Mouse (Mus musculus) limb, embryonic 11.5 days (tissue): ENCODE measurements around the gene Ldlrad3. TPM values are rescaled to one million over a fixed set of nuclear protein-coding genes. Genes with fewer than 3 reads are reported as not detected.

Experiments used
- ATAC-seq: fragments of 200-750 bp; cut with Nextera tagmentation; 2 replicates; pipeline ENCODE4 v1.8.0; 2017; ENCODE audit warnings: low read depth; ENCODE audit not compliant: insufficient number of reproducible peaks, low FRiP score, low TSS enrichment
- DNase-seq: peaks from one replicate; pipeline ENCODE4 v3.0.0-alpha.2; 2015; ENCODE audit warnings: low spot score
- H3K27ac ChIP-seq: fragments of 300-500 bp; sonication (generic); replicated peaks from 2 replicates; pipeline ENCODE4 v1.5.1; 2014; ENCODE audit warnings: low read depth, mild to moderate bottlenecking, low read length
- H3K27me3 ChIP-seq: fragments of 300-500 bp; sonication (generic); 2 replicates; pipeline ENCODE4 v1.6.1; 2014; ENCODE audit warnings: mild to moderate bottlenecking, low read length, mixed read lengths; ENCODE audit not compliant: control insufficient read depth, insufficient read depth
- H3K36me3 ChIP-seq: fragments of 300-500 bp; sonication (generic); 2 replicates; pipeline ENCODE4 v1.6.1; 2014; ENCODE audit warnings: mild to moderate bottlenecking, low read length, moderate library complexity, mixed read lengths; ENCODE audit not compliant: control insufficient read depth, insufficient read depth
- H3K4me1 ChIP-seq: fragments of 300-500 bp; sonication (generic); 2 replicates; pipeline ENCODE4 v1.6.1; 2014; ENCODE audit warnings: low read length, mixed read lengths; ENCODE audit not compliant: control insufficient read depth, insufficient read depth
- H3K4me2 ChIP-seq: fragments of 300-500 bp; sonication (generic); 2 replicates; pipeline ENCODE4 v1.6.1; 2014; ENCODE audit warnings: low read depth, mild to moderate bottlenecking, moderate library complexity; ENCODE audit not compliant: severe bottlenecking
- H3K4me3 ChIP-seq: fragments of 300-500 bp; sonication (generic); 2 replicates; pipeline ENCODE4 v1.5.1; 2014; ENCODE audit warnings: low read depth, low read length
- H3K9ac ChIP-seq: fragments of 300-500 bp; sonication (generic); 2 replicates; pipeline ENCODE4 v1.6.1; 2014; ENCODE audit warnings: mild to moderate bottlenecking, low read length
- H3K9me3 ChIP-seq: fragments of 300-500 bp; sonication (generic); 2 replicates; pipeline ENCODE4 v1.6.1; 2016; ENCODE audit warnings: low read length; ENCODE audit not compliant: control insufficient read depth
- WGBS: fragments of 180-500 bp; shearing (Covaris S2); extraction: QIAGEN DNeasy Blood & Tissue Kit; methylation state at CpG from one replicate; pipeline ENCODE4 v1.1.7; 2014; 5-methylcytosine and 5-hydroxymethylcytosine counted together
- polyA plus RNA-seq: library from polyadenylated mRNA; unstranded; fragments of >200 nt; fragmentation: Nextera tagmentation; extraction: Ambion mirVana; gene quantifications from 2 replicates; pipeline ENCODE4 v1.2.1, GENCODE M21; 2014

Ldlrad3 gene
- polyA plus RNA-seq, 1 experiment from 2014 or later, result 57.5 TPM

DNA sequence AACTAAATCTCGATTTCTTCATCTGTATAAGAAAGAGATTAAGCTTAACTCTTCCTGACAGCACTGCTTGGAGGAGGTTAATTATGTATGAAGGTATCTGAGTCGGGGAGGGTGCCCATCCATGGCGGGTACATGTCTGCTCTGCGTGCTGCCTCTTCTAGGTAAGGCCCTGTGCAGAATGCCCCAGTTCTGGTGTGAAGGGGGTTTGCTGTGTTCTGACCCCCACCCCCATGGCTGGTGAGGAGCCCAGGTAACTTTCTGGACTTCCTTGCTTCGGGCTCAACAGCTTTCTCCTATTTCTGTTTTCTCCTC is 279.9 kb downstream of the Ldlrad3 start:
- H3K9me3 ChIP-seq, result no peaks in the 10 kb centered on the region
- H3K36me3 ChIP-seq, result peaks cover 3% of the 10 kb centered on the region; the same call in 1 of the 2 replicates
- peak; percentile 32; the same call in 1 of the 2 replicates for ATAC-seq
- H3K4me3 ChIP-seq, result no peak overlapping the region
- 76% methylated on average over 5 of the region's 5 CpGs for WGBS
- DNase-seq, result no peak
- no peaks in the 10 kb centered on the region for H3K27me3 ChIP-seq
- no peak overlapping the region; the same call in 1 of the 2 replicates for H3K9ac ChIP-seq
- H3K4me2 ChIP-seq, result no peak overlapping the region
- H3K4me1 ChIP-seq, result no peaks in the 10 kb centered on the region
- H3K27ac ChIP-seq, result no peak overlapping the region

DNA sequence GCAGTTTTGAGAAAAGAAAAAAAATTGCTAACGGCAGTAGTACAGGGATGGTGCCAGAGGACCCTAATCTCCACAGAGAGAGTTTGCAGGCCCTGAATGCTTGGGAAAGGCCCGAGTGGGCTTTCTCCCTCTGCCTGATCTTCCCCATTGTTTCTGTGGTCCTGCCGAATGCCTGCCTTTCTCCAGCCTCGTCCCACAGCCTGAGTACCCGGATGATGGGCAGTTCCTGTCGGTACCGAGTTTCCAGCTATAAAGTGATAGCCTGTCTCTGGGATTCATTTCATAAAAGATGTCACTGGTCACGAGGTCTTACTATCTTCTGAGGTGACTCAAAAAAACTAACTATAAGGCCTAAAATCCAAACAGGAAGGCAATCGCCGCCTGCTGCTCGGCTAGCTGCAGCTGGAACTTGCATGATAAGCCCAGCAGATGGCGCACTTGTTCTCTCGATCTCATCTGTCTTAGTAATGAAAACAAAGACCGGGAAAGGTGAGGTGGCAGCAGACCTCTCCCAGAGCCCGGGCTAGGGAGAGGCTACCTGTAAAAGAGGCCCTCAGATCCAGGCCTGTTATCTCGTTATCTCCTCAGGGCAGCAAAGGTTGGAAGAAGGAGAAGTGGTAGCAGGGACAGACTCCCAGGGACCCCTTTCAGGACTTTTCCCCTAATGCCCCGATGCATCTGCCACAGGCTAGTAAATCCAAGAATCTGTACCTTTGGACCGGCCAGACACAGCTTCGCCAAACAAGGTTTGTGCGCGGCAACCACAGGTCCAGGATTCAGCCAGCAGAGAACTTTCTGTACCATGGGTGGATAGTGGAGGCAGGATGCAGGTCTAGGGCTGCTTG is 280.4 kb downstream of the Ldlrad3 start:
- Histone ChIP-seq H3K4me3 (no peak overlapping the region), H3K27ac (no peak overlapping the region), H3K36me3 (peaks cover 3% of the 10 kb centered on the region; the same call in 1 of the 2 replicates), H3K9me3 (no peaks in the 10 kb centered on the region), H3K27me3 (no peaks in the 10 kb centered on the region), H3K9ac (no peak overlapping the region; the same call in 1 of the 2 replicates), H3K4me2 (peak overlapping the region; percentile 7; the same call in 1 of the 2 replicates), H3K4me1 (no peaks in the 10 kb centered on the region)
- 30% methylated on average over 21 of the region's 21 CpGs for WGBS
- ATAC-seq (peak; percentile 29; the same call in 1 of the 2 replicates), DNase-seq (peak; percentile 91)

DNA sequence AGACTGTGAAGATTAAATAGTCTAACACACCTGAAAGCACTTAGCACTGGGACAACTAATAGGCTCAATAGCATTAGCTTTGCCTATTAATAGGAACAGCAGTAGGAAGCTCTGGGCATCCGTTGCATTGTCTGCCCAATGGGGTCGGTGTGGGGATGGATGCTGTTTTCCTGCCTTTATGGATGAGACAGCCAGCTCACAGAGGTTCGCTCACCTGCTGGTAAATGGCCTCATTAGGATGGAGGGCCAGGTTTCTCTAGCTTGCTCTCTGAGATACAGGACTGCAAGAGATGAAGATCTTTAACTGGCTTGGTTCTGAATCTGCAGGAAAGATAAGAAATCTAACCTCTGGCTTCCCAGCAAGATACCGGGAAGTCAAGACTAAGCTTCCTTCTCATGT is 284.0 kb downstream of the Ldlrad3 start:
- no peak overlapping the region for H3K4me2 ChIP-seq
- ATAC-seq, result no peak
- no peak overlapping the region for H3K4me3 ChIP-seq
- no peaks in the 10 kb centered on the region for H3K4me1 ChIP-seq
- 72% methylated on average over 4 of the region's 4 CpGs for WGBS
- no peaks in the 10 kb centered on the region for H3K27me3 ChIP-seq
- H3K36me3 ChIP-seq, result no peaks in the 10 kb centered on the region
- no peak for DNase-seq
- H3K9ac ChIP-seq, result no peak overlapping the region
- H3K27ac ChIP-seq, result no peak overlapping the region
- H3K9me3 ChIP-seq, result no peaks in the 10 kb centered on the region

Other genes with a start within 250 kb of the Ldlrad3 start
- gene Trim44, start 221.4 kb upstream of the Ldlrad3 start, polyA plus RNA-seq, result 38.9 and 46.4 TPM in 2 replicates